Mouse (Mus musculus) frontal cortex, postnatal 25 days (tissue): ENCODE measurements around the gene Grxcr1.
A peak's percentile ranks its signal among the peaks of the same experiment; 100 is the strongest.

Experiments used
- DNase-seq, 2 experiments: peaks; one replicate each; pipeline ENCODE4 v3.0.0; 2022; ENCODE audit warnings: low spot score in 2 of 2

Grxcr1 gene

DNA sequence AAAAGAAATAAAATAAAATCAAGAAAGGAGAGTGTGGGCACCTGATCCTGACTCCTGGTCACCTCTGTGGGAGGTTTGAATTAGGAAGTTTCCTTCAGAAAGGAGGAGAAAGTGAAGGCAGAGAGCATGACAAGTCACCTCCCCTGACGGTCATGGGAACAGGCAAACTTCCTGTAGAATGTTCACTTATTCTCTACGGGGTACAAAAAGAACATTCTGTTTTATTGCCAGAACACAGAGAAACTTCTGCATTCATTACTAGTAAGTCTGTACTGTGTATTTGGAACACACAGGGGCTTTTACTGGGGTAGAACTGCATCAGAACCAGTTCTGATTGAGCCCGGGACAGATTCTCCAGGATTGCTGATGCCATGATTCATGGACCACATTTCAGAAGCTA lies 55.5 kb downstream of the Grxcr1 start:
- DNase-seq: no peak

DNA sequence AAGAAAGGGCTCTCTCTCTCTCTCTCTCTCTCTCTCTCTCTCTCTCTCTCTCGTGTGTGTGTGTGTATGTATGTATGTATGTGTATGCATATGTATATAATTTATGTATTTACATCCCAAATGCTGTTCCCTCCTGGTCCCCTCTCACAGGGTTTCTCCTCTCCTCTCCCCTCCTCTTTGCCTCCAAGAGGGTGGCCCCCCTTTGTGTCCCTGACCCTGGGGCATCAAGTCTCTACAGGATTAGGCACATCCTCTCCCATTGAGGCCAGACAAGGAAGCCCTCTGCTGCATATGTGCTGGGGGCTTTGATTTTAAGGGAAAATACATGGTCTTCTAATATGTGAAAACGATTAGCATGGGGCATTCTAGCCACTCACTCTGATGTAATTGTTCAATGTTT lies 61.5 kb downstream of the Grxcr1 start:
- no peak for DNase-seq

DNA sequence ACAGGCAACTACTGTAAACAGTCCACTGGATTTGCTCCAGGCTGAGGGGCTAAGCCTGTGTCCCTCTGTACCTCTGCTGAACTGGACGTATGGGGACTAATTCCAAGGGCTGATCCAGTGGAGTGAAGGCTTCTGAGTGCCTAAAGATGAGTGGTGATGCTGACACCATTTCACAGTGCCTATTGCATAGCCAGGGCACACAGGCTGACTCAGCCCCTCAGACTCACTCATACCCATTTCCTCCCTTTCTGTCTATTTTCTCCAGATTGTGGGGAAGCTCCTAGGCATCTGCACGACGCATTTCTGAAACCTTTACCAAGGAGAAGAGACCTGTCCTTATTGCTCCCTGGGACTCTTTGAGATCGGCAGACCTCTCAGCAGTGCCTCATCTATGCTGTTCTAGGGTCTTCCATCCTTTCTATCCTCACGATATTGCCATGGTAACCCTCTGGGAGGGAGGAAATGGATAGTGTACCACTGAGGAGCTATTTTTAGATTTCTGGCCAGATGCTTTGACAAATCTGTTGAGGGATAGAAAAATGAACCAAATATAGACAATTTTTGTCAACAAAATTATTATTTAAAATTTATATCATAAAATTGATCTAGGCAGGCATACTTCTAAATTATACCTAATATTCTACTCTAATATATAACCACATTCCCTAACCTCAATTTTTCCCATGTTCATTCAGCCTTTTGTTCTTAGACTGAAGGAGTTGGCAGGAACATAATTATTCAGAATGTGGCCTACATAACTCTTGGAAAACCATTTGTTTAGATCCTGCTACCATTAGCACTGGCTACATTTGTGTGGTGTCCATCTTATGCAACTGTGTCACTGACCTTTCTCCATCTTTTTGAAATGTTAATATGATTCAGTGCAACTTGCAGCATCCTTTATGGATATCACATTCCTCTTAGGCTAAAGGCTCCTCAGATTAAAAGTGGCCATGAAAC lies 66.3 kb downstream of the Grxcr1 start:
- no peak for DNase-seq

DNA sequence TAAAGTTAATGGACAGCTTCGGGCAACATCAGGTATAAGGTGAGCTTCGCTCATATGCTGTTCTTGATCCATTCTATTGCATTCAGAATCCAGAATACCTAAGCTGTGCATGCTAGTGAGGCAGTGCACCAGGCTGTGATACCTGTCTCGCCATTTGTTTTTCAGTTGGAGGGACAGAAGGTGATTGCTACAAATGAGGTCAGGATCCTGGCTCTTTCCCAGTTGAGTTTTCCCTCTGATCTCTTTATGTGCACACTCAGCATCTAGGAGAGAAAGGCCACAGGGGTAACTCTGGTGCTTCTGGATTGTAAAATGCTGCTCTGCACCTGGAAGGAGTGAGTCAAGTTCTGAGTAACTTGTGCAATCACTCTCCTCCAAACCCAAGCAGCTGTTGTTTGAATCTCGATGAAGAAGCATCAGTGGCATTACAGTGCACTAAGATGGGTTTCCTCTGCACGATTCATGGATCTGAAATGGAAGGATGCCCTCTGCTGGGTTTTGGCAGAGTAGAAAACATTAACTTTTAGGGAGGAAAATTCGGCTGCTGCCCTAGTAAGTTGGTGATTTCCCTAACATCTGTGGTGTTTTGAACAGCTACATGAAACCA lies 80.9 kb downstream of the Grxcr1 start:
- peak; percentile 4 to 31 for DNase-seq

DNA sequence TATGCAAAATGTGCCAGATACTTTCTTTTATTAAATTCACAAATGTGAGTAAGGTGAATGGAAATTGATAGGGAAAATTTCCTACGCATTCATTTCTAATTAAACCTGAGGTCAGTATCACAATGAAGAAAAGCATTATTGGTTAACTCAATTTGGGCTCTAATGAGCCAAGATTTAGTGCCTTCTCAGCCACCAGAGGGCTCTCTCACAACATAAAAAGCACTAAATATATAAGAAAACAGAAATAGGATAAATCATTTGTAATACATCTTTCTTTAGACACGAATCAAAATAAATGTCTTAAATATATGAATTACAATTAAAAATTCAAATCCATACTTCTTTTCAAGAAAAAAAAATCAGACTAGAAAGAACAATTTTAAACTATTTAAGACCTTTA lies 89.2 kb downstream of the Grxcr1 start:
- DNase-seq: no peak

DNA sequence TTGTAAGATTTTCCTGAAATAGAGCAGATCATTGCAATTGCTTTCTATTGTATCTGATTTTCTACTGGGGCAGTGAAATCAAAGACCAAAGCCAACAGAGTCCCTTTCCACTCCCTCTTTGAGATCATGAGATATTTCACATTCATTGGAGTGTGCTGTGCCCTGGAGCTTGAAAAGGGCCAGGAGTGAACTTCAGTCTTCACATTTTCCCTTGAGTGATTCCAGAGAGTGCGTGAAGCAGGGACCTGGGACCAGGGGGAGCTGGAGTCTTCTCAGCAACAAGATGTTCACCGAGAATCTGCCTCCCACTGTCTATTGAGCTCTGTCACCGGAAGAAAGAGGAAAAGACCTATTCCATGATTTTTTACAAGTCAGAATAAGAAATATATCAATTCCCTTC lies 91.2 kb downstream of the Grxcr1 start:
- DNase-seq: no peak

DNA sequence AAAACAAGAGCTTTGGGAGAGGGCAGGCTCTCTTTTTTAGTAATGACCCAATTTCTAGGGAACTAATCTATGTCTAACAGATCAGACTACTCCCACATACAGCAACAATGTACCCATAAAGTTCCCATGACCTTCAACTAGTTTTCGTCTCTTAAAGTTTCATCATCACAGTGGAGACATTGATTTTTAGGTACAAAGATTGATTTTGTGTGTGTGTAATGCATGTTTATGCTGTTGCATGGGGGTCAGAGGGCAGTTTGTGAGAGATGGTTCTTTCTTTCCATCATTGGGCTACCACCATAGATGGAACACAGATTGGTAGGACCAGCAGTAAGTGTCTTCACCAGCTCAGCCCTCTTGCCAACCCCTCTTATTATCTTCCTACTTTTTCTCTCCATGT lies 93.8 kb downstream of the Grxcr1 start:
- no peak for DNase-seq

DNA sequence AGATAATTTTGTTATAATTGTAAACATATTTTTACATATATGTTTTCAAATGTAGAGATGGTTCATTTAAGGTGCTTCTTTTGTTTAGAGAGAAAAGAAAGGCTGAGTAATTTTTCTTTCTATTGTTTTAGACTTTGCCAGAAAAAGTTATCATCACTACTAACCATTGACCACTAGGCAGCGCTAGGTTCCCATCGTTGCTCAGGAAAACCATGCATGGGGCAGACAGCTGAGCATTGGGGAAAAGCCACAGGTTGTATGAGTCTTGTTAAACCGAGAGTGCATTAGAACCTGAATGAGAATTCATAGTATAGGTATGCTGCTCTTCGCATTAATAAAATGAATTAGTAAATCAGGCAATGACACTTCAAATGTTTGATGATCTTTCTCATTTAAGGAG lies 96.8 kb downstream of the Grxcr1 start:
- peak in 1 of 2 experiments; percentile 27 for DNase-seq

DNA sequence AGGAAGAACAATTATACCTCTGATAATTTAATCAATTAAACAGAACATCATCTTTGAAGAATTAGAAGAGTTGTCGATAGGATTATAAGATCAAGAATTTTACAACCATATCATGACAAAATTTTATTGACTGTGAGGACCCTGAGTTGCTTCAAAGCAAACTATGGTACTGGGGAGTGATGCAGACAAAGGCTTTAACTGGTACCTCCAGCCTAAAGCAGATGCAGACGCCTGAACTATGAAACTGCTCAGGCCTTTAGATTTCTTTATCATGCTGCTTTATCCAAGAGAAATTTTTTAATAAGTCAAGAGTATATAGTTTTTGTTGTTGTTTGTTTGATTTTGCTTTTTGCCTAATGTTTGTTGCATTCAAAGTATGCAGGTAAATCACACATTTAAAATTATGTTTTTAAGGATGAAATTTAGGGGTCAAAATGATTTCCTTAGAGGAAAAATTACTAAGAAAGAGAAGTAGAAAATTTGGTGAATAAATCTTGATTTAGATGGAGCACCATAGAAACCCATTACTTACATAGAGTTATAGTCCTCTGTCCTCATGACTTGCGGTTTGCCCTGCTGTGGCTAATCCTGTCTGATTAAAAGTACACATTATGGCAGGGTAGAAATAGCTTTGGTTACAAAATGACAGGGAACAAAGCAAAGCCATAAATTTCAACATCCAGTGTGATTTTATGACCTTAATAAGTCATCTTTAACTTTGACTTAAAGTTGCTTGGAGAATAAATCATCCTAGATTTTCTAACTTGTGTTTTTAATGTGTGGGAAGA lies 97.4 kb downstream of the Grxcr1 start:
- no peak for DNase-seq

DNA sequence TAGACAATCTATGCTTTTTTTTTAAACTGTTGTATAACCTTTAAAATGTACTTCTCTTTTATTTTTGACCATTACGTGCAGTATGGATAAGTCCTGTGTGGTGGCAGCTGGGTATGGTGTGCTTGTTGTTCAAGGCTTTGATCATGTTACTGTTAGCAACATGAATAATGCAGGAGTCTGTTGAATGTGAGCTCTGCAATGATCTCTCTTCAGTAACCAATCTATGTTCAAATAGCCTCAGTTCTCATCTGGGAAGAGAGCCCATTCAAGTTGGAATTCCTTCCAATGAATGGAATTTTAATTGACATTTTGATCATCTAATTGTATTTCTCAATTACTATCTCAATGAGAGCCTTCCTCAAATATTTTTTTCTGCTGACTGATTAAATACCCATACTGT lies 115.2 kb downstream of the Grxcr1 start:
- DNase-seq: no peak

DNA sequence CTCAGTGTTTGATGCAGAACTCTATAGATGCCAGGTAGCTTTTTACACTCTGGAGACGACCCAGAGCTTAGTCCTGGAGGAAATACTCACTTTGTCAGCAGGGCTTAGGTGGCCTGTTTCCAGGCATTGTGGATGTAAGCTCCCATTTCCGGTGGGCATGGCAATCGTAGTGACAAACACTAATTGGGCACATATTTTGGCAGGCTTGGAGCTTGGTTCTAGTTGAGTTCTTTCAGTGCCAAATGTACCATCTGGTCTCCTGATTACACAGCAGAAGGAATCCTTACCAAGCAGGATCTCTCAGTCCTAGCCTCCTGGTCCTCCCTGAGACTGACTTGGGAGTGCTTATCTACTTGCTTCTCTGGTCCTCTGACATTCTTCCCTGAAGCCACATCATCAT lies 118.3 kb downstream of the Grxcr1 start:
- no peak for DNase-seq

DNA sequence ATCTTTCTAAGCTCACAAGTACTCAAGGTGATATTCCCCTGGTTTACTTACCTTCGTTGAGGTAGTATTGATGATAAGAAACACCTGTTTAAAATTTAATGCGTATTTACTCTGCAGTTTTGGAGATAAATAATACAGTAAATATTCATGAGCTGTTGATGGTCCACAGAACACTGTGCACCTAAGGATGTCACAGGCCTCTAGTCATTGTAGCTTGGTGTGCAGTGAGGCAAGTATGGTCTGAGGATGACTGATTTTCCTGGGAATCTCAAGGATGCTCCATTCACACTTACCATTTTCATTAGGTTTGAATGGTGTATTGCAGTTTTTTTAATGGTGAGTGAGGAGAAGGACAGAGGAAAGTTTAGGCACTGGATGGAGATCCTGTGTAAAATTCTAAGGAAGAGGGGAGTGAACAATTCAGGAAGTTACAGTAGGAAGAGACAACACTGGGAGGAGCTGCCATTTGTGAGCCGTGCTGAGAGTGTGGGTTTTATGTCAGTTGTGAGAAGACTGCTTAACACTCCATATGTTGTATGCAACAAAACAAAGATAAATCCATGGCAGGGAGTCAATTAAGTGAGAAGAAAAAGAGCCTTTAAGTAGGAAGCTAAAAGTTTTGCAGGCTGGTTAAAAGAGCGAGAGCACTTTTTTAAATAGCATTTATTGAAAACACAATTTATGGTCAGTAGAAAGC lies 118.9 kb downstream of the Grxcr1 start:
- DNase-seq: no peak

DNA sequence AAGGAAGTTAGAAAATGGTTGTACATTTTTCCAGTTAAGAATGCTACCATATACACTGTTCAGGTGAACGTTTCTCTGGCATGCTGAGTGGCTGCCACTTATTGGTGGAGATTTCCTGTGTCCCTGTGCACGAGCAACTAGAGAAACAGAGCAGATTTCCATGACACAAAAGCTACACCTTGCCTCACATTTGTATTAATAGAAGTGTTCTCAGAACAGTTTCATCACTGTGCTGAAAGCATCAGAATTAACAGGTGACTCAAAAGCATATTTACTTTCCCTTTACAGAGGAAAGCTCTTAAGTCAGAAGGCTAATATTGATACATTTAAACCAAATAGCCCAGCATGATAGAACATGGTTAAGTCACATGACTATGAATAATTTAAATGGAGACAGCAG lies 130.9 kb downstream of the Grxcr1 start:
- DNase-seq: no peak

DNA sequence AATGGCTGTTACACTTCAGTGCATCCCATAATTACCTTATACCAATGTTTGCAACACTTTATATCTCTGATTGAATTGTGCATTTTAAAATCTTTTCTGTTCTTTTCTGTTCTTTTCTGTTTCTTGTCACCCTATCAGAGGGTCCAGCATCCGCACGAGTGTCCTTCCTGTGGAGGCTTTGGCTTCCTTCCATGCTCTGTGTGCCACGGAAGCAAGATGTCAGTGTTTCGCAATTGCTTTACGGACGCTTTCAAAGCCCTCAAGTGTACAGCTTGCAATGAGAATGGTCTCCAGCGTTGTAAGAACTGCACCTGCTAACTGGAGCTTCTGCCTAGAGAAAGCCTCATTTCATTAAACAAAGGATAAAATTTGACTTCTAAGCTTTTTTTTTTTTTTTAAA lies 134.3 kb downstream of the Grxcr1 start:
- no peak for DNase-seq
